Mouse (Mus musculus): Measurements from ENCODE around the gene Ndfip2.

GRCm38 (mm10) chr14:105238450-105239038 is 19.8 kb upstream of the Ndfip2 start:
- no peak for TF ChIP-seq FOSL1 (IDR thresholded peaks at IDR 0.05; ENCODE audit: insufficient read depth, low read length, poor library complexity, severe bottlenecking)
- TF ChIP-seq CTCF (IDR thresholded peaks at IDR 0.05; ENCODE audit: control insufficient read depth, insufficient read depth, insufficient read length), result no peak
- no peak for TF ChIP-seq USF1 (IDR thresholded peaks at IDR 0.05; ENCODE audit: low read depth)
- no peak for TF ChIP-seq MAX (IDR thresholded peaks at IDR 0.05)
- no peak for TF ChIP-seq MYOG (IDR thresholded peaks at IDR 0.05; ENCODE audit: control insufficient read depth, extremely low read depth, insufficient read length)
- no peak for TF ChIP-seq CEBPB (IDR thresholded peaks at IDR 0.05; ENCODE audit: low read depth)

All from C2C12 (cell line).